Mouse (Mus musculus) cerebellum, postnatal 14 days (tissue): Measurements from ENCODE around the gene Kdm4b.
A peak's percentile ranks its signal among the peaks of the same experiment; 100 is the strongest.

Experiments used
- DNase-seq, 2 experiments: peaks; one replicate each; pipeline ENCODE4 v3.0.0; 2021; ENCODE audit warnings: mixed read lengths in 2 of 2

Gene Kdm4b

DNA sequence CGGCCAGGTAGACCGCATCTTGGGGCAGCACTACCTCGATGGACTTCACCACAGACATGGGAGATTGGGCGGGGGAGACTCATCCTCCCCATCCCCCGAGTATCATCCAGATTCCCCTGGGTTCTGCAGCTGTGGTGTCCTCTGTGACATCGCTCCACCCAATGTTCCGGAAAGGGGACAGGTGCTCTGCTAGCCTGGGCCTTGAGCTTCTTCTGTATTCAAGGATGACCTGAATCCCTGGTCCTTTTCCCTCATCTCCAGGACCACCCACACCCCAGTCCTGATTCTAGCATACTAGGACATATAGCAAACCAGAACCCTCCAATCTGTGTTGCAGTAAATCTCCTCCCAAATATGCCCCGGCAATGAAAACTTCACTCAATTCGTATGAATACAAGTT lies 25.7 kb upstream of the Kdm4b start, which contains the start of gene Arrdc5:
TSS of gene Arrdc5 (minus strand) at position 101 of the 400 bp plus-strand sequence.
- no peak for DNase-seq

DNA sequence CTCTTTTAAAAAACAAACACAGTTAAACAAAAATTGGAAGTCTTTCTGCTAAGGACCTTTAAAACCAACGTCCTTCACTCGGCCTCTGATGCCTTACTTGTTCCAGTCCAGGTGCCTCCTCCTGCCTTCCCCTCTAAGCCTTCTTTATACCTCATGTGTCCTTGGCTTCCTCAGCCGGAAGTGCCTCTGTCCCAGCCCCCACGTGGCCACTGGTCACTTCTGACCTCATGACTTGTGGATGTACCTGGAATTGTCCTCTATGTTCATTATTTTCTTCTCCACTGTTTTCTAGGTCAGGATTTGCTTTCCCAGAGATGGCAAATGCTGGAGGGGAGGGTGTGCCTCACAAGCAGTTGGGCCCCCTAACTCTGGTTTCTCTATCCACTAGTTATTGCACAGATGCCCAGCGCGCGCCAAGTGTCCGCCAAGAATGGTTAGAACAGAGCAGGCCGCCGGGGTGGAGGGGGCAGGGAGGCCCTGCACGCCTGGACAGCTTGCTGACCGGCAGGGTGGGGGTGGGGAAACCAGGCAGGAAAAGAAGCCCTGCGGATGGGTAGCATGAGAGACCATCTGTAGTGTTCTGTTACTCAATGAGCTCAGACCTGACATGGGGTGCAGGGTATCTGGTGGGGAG lies 23.4 kb upstream of the Kdm4b start:
- DNase-seq = peak in 1 of 2 experiments; percentile 36

DNA sequence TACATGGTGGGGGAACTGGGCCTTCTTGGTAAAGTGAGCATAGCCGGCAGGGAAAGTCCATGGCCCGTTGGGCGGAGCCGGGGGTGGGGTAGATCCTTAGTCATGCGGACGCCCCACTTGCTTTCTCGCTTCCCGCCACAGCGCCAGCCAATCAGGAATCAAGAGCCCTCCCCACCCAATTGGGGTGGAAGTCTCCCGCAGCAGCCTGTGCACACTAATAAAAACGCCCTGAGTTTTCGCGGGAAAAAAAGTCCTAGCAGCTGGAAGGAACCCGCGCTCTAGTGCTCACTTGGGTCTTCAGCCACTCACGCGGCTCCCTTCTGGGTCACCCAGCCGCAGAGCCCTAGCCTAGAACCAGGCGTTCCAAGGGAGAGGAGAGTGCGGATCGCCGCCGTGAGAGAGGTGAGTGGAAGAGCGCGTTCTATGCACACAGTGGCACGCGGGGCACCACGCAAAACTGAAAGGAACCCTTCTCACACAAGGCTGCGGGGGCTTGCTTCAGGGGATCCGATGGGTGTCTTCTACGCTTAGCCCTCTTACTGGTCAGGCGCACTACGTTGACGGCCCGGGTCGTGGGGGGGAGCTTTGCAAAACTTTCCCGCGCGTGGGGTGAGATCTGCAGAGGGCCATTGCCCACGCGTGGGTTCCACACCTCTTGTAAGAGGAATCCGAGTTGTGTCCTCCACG lies 22.6 kb upstream of the Kdm4b start, which contains the start of gene Uhrf1:
TSS of gene Uhrf1 (plus strand) at position 162 of the 687 bp plus-strand sequence.
- peak; percentile 16 to 43 for DNase-seq

DNA sequence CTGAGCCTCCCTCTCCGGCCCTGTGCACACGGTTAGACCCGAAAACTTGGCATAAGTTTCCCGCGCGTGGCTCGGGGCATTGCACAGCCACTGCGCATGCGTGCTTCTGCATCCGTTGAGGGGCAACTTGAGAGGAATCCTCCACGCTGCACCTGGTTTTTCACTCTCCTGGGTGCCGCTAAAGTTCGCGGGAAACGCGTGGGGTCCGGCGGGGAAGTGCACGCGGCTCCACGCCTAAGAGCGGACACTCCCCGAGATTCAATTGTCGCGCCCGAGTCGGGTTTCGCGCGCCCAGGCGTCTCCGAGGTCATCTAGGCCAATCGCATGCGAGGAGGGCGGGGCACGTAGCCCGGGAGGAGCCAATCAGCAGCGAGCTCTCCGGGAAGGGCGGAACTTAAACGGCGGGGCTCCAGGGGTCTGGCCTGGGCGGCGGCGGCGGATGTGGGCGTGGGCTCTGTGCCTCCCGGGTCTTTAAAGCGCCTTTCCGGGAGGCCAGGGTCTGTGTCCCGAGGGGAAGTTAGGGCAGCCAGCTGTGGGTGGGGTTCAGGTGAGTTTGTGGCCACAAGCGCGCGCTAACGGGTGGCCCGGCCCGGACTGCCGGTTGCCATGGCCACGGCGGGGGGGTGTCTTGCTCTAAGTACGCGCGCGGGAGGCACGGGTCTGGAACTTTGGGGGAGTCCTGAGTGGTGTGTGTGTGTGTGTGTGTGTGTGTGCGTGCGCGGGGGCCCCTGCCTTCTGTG lies 21.8 kb upstream of the Kdm4b start:
- peak; percentile 96 to 97 for DNase-seq

DNA sequence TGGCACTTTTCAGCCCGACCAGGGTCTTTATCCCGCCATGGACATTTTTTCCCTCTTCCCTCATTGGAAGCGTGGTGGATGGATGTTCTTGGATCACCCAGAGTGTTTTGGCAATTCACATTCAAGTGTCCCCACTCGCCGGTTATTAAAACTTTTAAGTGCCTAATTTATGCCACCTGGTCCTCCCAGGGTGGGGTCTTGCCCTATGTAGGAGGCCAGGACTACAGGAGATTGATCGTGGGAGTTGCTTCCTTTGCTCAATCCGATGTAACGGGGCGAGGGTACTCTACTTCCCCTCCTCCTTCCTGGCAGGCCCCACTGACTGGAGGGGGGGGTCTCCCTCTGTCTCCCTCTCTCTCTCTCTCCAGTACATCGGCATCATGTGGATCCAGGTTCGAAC lies 21.1 kb upstream of the Kdm4b start:
- DNase-seq = no peak

DNA sequence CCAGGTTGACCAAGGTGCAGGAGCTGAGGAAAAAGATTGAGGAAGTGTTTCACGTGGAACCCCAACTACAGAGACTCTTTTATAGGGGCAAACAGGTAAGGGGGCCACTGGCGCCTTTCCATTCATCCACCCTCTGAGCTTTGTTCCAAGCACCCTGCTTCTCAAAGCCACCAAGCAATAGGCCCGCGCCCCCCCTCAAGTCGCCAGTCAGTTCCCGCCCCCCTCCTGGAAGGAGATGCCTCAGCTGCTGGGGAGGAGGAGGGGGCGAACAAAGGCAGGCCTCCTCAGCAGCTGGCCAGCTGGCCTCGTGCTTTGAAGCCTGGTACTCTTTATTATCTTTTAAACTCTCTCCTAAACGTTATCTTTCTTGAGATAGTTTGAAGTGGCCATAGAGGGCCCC lies 20.7 kb upstream of the Kdm4b start:
- DNase-seq = no peak

DNA sequence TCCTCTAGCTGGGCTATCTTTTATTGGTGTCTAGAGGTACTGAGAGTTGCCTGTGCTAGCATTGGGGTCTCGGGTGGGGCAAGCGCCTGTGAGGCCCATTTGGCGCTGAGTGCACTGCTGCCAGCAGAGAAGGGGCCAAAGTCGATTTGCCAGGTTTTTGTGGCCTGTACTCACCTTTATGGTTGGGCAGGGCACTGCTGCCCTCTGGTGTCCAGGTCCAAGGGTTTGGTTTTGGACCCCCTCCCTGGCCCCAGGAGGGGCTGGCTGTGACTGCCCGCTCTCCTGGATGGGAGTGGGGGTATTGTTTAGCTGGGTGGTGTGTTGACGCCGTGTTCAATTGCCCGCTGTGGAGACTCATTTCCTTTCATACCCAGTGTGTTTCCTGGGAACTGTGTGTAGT lies 20.0 kb upstream of the Kdm4b start:
- DNase-seq = peak; percentile 45 to 60

DNA sequence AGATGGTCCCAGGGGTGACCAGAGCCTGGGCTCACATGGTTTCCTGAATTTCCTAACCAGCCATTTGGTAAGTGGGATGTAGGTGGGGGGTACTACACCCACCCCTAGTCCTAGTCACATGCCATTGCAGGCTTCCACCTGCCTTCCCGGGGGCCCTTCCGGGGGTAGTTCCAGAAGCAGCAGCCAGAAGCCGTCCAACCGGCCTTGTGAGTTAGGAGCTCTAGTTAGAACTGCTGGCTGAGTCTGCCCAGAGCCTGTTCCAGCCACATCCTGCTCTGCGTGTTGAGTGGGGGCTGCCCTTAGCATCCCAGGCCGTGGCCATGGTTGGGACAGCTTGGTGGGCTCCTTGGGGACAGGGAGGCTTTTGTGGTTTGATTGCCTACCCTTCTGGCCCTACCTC lies 17.8 kb upstream of the Kdm4b start:
- no peak for DNase-seq

DNA sequence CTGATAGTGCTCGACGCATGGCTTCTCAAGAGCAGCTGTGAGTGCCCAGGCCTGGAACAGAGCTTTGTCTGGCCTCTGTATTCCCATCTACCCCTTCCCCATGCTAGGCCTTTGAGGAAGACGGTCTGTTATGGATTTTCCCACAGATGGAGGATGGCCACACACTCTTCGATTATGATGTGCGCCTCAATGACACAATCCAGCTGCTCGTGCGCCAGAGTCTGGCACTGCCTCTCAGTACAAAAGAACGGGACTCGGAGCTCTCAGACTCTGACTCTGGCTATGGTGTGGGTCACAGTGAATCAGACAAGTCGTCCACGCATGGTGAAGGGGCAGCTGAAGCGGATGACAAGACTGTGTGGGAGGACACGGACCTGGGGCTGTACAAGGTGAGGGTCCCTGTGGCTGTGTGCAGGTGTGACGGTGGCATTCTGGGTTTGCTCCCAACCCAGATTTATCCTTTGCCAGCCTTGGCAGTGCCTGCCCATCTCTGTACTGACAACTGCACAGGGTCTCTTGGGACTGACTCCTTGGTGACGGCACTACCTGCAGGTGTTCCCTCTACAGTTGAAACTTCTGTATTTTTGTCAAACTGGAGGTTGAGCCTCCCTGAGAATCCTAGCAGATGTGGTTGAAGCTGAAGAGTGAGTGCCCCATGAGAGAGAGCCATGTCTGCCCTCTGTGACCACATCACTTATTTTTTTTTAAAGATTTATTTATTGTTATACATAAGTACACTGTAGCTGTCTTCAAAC lies 16.5 kb upstream of the Kdm4b start:
- no peak for DNase-seq

DNA sequence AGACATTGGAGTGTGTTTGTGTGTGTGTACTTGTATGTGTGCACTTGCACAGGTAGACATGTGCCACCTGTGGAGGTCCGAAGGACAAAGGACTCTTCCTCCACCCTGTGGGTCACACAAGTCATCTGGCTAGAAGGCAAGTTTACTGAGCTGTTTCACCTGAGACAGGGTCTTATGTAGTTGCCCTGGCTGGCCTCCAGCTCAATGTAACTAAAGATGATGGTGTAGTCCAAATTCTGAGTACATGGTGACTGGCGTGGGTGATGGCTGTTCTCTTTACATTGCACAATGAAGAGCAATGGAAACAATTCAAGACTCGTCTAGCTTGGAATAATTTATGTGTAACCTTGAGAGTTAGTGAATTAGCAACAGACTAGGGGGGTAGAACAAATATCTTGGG lies 1.4 kb upstream of the Kdm4b start:
- peak in 1 of 2 experiments; percentile 34 for DNase-seq

DNA sequence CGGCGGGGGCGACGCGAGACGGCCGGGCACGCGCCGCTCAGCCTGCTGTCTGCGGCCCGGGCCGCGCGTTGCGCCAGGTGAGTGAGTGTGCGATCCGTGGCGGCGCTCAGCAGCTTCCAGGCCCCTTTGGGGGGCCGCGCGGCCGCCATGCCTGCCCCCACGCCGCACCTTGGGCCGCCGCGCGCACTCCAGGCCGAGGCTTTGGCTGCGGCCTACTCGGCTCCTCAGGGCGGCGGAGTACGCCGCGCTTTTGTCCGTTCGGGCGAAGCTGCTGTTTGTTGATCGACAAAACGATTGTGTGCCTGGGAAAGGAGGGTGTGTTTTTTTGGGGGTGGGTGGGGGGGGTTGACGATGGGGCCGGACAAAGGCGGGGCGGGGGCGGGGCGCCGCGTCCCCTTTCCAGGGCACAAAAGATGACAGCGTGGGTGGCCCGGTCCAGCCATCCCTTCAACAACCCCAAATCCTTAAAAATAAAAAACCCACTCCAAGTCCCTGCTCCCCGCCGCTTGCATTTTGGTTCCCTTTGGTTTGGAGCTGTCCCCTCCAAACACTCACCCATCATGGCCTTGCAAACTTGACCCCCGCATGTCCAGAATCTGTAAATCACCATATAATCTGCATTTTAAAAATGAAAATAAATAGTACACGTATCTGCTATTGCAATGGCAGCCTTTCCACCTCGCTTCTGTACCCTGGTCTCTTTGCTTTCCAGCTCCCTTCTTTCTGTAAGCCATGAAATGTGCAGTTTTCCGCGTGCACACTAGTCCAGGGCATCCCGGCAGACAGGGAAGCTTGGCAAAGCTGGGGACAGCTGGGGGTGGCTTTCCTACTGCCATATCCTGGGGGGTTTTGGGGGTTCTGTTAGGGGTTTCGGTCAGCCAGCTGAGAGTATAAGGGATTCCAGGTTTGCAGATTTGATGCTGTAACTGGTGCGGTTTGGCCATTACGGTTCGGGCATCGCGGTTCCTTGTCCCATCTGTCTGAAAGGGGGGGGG lies 588 bp downstream of the Kdm4b start:
- DNase-seq = peak in 1 of 2 experiments; percentile 50

DNA sequence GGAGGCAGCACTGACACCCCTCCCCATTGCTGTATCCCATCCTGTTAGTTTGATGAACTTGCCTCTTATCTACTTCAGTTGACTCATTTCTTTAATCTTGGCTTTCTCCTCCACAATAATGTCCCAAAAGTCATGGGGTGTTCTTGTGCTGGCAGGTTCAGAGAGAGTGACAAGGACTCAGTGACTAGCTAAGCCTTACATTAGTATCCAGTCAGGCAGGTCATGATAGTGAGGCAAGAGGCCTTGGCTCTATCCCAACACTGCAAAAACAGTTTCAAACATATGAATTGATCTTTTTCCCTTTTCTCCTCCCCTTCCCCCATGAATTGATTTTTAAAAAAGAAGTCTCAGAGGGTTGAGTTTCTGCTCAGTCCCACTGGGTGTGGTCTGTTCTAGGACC lies 3.4 kb downstream of the Kdm4b start:
- DNase-seq = no peak

DNA sequence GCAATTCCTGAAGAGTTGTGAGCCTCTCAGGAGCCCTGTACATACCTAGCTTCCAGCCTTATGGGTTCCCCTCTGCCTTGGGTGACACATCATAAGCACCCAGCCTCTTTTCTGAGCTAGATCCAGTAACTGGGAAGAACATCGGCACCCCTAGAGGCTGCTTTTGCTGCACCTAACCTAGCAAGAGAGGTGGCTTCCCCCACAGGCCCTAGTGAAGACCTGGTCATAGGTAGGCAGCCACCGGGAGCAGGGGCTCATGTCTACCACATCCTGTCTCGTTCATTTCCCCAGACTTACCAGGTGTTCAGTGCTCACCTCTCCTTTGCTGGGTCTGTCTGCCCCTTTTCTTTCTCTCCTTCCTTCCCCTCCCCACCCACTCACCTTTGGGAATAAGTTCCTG lies 4.5 kb downstream of the Kdm4b start:
- no peak for DNase-seq

DNA sequence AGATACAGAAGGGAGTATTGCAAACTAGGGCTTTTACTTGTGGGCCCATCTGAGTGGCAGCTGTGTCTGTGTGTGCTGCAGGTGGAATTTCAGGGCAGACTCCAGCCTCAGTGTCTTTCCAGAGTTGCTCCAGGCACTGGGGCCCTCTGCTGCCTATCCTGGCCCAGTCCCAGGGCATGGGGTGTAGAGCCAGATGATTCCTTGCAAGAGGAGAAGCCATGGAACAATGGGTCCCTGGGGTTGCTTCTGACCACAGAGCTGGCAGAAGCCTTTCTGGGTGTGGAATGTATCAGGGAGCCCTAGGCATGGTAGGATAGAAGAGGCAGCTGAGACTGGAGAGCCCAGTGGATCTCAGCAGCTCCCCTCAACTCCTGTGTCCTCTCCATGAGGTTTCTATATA lies 5.4 kb downstream of the Kdm4b start:
- DNase-seq = peak in 1 of 2 experiments; percentile 29

DNA sequence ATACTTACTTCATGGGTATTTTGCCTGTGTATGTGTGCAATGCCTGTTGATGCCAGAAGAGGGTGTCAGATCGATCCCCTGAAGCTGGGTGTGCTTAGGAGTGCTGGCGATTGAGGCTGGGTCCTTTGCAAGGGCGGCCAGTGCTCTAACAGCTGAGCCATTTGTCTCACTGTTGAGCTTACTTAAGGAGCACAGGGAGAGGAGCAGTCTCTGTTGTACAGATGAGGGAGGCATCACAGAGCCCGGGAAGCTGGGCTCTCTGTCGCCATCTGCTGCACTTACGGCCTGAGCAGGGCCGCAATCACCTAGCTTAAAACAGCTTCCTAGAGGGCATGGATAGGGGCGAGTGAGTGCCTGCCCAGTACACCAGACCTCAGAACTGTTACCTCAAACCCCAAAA lies 7.1 kb downstream of the Kdm4b start:
- no peak for DNase-seq

DNA sequence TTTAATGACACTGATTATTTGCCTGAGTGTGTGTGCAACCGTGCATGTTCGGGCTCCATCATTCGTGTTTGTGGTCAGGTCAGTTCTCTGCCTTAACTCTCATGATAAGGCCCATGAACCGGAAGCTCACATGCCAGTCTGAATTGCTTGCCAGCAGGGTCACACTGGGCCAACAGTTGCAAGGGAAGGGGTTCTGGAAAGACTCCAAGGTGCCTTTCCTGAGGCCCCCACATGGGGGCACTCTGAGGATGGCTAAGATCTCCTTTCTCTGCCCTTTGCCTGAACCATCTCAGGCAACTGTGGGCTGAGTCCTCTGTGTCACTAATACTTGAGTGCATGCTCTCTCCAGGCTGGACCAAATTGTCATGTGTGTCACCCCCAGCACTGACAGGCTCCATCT lies 11.3 kb downstream of the Kdm4b start:
- peak; percentile 86 to 88 for DNase-seq

DNA sequence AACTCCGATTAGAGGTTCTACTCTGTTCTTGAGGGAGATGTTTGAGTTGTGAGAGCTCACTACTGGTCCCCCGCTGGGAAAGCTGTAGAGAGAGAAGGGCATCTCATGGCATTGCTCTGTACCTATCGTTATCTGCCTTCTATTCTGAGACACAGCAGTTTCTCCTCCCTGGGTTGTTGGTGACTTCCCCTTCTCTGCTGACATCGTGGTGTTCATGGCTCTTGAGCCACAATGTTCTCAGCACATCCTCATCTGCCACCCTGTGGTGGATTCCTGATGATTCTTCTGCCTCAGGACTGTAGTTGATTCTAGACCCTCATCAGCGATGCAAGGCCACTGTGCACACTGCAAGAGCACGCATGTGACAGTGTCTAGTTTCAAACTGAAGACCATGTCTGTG lies 11.9 kb downstream of the Kdm4b start:
- peak in 1 of 2 experiments; percentile 5 for DNase-seq

DNA sequence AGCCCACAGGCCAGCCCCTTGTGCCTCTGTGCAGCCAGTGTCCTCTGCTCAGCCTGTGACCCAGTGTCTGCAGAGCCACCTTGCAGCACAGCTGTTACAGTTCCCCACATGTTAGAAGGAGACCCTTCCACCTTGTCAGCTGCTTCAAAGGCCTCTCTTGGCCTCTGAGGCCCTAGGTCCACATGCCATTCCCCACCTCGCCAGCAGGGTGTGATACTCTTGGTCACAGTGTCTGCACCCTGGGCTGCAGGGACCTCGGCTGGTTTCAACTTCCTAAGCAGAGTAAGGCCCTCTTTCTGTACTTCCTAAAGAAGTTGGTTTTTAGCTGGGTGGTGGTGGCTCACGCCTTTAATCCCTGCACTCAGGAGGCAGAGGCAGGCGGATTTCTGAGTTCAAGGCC lies 13.0 kb downstream of the Kdm4b start:
- DNase-seq = peak in 1 of 2 experiments; percentile 57

DNA sequence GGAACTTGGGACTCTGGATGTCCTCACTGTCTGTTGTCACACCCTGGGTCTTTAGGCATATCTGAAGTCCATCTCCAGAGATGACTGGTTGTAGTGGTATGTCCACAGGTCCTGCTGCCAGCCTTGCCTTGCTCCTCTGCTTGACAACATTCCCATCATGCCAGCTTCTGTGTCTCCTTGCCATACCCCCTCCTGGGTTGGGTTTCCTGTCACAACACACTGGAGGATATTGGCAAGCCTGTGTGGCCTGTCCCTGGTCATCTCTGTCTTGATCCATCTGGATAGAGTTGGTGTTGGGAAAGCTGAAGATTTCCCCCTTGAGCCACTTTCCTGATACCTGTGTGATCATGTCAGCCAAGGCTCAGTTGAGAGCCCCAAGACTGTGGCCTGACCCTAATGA lies 14.9 kb downstream of the Kdm4b start:
- DNase-seq = peak; percentile 69 to 74

DNA sequence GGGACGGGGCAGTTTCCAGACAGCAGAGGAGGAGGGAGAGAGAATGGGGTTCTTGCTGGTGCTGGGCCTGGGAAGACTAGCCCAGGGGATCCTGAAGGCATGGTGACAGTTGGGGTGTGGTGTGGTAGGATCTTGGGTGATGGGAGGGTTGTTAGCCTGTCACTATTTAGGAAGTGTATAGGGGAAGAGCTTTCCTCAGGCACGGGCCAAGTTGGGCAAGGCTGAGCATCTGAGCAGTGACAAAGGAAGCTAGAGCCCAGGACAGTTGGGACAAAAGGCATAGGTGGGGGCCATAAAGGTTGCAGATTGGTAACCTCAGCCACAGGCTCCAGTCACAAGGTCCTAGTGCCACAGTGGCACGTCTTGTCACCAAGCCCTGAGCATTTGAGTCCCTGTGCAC lies 17.6 kb downstream of the Kdm4b start:
- no peak for DNase-seq

DNA sequence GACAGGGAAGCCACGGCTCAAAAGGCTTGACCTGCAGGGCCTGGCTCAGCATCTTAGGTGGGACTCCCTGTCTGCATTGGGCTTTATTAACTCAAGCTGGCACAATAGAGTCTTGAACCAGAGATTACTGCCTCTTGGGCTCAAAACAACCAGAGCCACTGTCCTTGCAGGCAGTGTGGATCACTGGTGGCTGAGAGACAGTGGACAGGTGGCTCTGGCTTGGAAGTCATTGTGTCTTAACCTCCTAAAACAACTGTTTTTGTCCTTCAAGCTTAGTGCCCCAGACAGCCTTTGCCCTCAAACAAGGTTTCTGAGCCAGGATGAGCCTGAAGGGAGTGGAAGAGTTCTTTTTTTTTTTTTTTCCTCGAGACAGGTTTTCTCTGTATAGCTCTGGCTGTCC lies 19.5 kb downstream of the Kdm4b start:
- no peak for DNase-seq

DNA sequence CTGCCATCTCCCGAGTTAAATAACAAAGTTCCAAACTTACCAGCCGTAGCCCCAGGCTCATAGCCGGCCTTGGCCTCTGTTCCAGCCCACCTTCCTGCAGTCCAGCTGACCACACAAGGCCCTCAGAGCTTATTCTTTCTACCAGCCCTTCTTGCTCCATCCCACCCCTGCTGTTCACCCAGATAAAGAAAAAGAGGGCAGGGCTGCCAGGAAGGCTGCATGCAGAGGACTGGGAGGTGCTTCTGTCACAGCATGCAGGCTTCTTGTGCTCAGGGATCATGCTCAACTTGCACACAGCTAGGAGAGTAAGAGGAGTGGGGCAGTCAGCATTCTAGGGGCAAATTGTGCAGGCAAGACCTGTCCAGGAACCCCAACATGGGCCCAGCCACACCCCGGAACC lies 22.3 kb downstream of the Kdm4b start:
- DNase-seq = no peak
